Mouse (Mus musculus) mouse trophoblast stem cell (cell line): ENCODE measurements at regions not wholly inside any gene's neighbourhood (a gene's known extent, or its start where the extent isn't known, plus 50 kb on each side); places are given as distances from the start of the nearest gene placed in this dataset.

Experiments
- in situ Hi-C, 2 experiments: fragments of 300-500 bp; cut with MseI, MboI; formaldehyde crosslinking; loops; 2 replicates in 1 of 2; 3 replicates in 1 of 2; pipeline ENCODE4 v1.15.1; 2025

GRCm38 (mm10) chr16:29706996-29707395, 127.9 kb downstream of the Opa1 start:
- in situ Hi-C loops = no loop called here

- in situ Hi-C loops = no loop called here
Observed at GRCm38 (mm10) chr16:29707656-29708055, 128.5 kb downstream of the Opa1 start.

GRCm38 (mm10) chr16:29709072-29709471, 129.9 kb downstream of the Opa1 start:
- in situ Hi-C loops = no loop called here

GRCm38 (mm10) chr16:29711386-29711785, 132.3 kb downstream of the Opa1 start:
- in situ Hi-C loops = no loop called here

GRCm38 (mm10) chr16:29711912-29712681, 133.0 kb downstream of the Opa1 start:
- in situ Hi-C loops = no loop called here

GRCm38 (mm10) chr16:29714612-29715127, 135.5 kb downstream of the Opa1 start:
- in situ Hi-C loops = no loop called here

- in situ Hi-C loops = no loop called here
Observed at GRCm38 (mm10) chr16:29718965-29719364, 139.8 kb downstream of the Opa1 start.

- in situ Hi-C loops = loop anchor here in 1 of 2 experiments (10.0 kb wide), 1 partner anchor 475 kb away; no protein-coding TSS in a partner anchor
Observed at GRCm38 (mm10) chr16:29719571-29720451, 140.7 kb downstream of the Opa1 start.

- in situ Hi-C loops = loop anchor here in 1 of 2 experiments (10.0 kb wide), 1 partner anchor 470 kb away; no protein-coding TSS in a partner anchor
Observed at GRCm38 (mm10) chr16:29725153-29725552, 146.0 kb downstream of the Opa1 start.

- in situ Hi-C loops = loop anchor here in 1 of 2 experiments (10.0 kb wide), 1 partner anchor 469 kb away; no protein-coding TSS in a partner anchor
Observed at GRCm38 (mm10) chr16:29725563-29725962, 146.4 kb downstream of the Opa1 start.

GRCm38 (mm10) chr16:29727397-29727796, 148.3 kb downstream of the Opa1 start:
- in situ Hi-C loops = loop anchor here in 1 of 2 experiments (10.0 kb wide), 1 partner anchor 467 kb away; no protein-coding TSS in a partner anchor

GRCm38 (mm10) chr16:29728769-29729481, 149.8 kb downstream of the Opa1 start:
- in situ Hi-C loops = loop anchor here in 1 of 2 experiments (10.0 kb wide), 1 partner anchor 466 kb away; no protein-coding TSS in a partner anchor

GRCm38 (mm10) chr16:29730010-29730409, 150.9 kb downstream of the Opa1 start:
- in situ Hi-C loops = loop anchor here (10.0 kb wide), 3 partner anchors 335 to 505 kb away; partner anchors contain the start of gene Hes1 (in 1 of the 2)

- in situ Hi-C loops = loop anchor here (10.0 kb wide), 3 partner anchors 332 to 502 kb away; partner anchors contain the start of gene Hes1 (in 1 of the 2)
Observed at GRCm38 (mm10) chr16:29732889-29733288, 153.8 kb downstream of the Opa1 start.

- in situ Hi-C loops = loop anchor here (10.0 kb wide), 3 partner anchors 331 to 501 kb away; partner anchors contain the start of gene Hes1 (in 1 of the 2)
Observed at GRCm38 (mm10) chr16:29733847-29734246, 154.7 kb downstream of the Opa1 start.

- in situ Hi-C loops = loop anchor here (10.0 kb wide), 3 partner anchors 330 to 500 kb away; partner anchors contain the start of gene Hes1 (in 1 of the 2)
Observed at GRCm38 (mm10) chr16:29734324-29734723, 155.2 kb downstream of the Opa1 start.

GRCm38 (mm10) chr16:29734738-29735250, 155.7 kb downstream of the Opa1 start:
- in situ Hi-C loops = loop anchor here (5.0 to 10.0 kb wide), 4 partner anchors 330 to 500 kb away; partner anchors contain the start of gene Hes1 (in 1 of the 2)

- in situ Hi-C loops = loop anchor here (5.0 to 10.0 kb wide), 4 partner anchors 329 to 499 kb away; partner anchors contain the start of gene Hes1 (in 1 of the 2)
Observed at GRCm38 (mm10) chr16:29735371-29736008, 156.4 kb downstream of the Opa1 start.

GRCm38 (mm10) chr16:29736211-29736610, 157.1 kb downstream of the Opa1 start:
- in situ Hi-C loops = loop anchor here (5.0 to 10.0 kb wide), 4 partner anchors 329 to 499 kb away; partner anchors contain the start of gene Hes1 (in 1 of the 2)
